Mouse (Mus musculus) liver, embryonic 15.5 days (tissue): ENCODE results near the gene Piwil1. TPM values are rescaled to one million over a fixed set of nuclear protein-coding genes. Genes with fewer than 3 reads are reported as not detected.

ENCODE experiments used
- ATAC-seq: fragments of 200-750 bp; cut with Nextera tagmentation; 2 replicates; pipeline ENCODE4 v1.8.0; 2017; ENCODE audit warnings: moderate number of reproducible peaks, mild to moderate bottlenecking, moderate library complexity; ENCODE audit not compliant: insufficient read depth
- H3K27ac ChIP-seq: fragments of 300-500 bp; sonication (generic); replicated peaks from 2 replicates; pipeline ENCODE4 v1.5.1; 2015; ENCODE audit warnings: mild to moderate bottlenecking, inconsistent platforms
- H3K27me3 ChIP-seq: fragments of 300-500 bp; sonication (generic); 2 replicates; pipeline ENCODE4 v1.6.1; 2015; ENCODE audit warnings: mild to moderate bottlenecking, inconsistent platforms
- H3K36me3 ChIP-seq: fragments of 300-500 bp; sonication (generic); replicated peaks from 2 replicates; pipeline ENCODE4 v1.6.1; 2015; ENCODE audit warnings: moderate library complexity, mild to moderate bottlenecking, inconsistent platforms
- H3K4me1 ChIP-seq: fragments of 300-500 bp; sonication (generic); replicated peaks from 2 replicates; pipeline ENCODE4 v1.6.1; 2015; ENCODE audit warnings: inconsistent platforms
- H3K4me2 ChIP-seq: fragments of 300-500 bp; sonication (generic); 2 replicates; pipeline ENCODE4 v1.6.1; 2015; ENCODE audit warnings: moderate library complexity, mild to moderate bottlenecking, inconsistent platforms
- H3K4me3 ChIP-seq: fragments of 300-500 bp; sonication (generic); replicated peaks from 2 replicates; pipeline ENCODE4 v1.5.1; 2015; ENCODE audit warnings: mild to moderate bottlenecking, inconsistent platforms
- H3K9ac ChIP-seq: fragments of 300-500 bp; sonication (generic); 2 replicates; pipeline ENCODE4 v1.6.1; 2015; ENCODE audit warnings: moderate library complexity, mild to moderate bottlenecking, inconsistent platforms
- H3K9me3 ChIP-seq: fragments of 300-500 bp; sonication (generic); replicated peaks from 2 replicates; pipeline ENCODE4 v1.6.1; 2016; ENCODE audit warnings: inconsistent platforms
- WGBS: fragments of 180-500 bp; shearing (Covaris S2); methylation state at CpG from one replicate; pipeline ENCODE4 v1.1.7; 2015; ENCODE audit warnings: mixed read lengths; ENCODE audit not compliant: insufficient replicate concordance; 5-methylcytosine and 5-hydroxymethylcytosine counted together
- polyA plus RNA-seq: library from polyadenylated mRNA; unstranded; fragments of >200 nt; fragmentation: Nextera tagmentation; extraction: Ambion mirVana; gene quantifications from 2 replicates; pipeline ENCODE4 v1.2.1, GENCODE M21; 2015

Piwil1 gene
- polyA plus RNA-seq, 1 experiment from 2014 or later: not detected

DNA sequence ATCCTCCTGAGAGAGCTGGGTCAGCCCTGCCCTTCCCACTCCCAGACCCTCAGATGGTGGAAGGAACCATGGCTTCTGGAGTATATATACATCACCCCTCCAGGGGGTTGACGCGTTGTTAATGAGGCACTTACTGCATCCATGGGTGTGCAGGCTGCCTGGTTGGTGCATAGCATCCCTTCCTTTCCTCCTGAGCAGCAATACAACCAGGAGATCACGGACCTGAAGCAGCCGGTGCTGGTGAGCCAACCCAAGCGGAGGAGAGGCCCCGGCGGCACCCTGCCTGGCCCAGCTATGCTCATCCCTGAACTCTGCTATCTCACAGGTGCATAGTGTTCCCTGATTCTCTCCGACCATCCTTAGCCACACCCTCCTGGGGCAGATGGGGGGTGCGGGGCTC, 42.9 kb downstream of the Piwil1 start:
- no peak for ATAC-seq
- H3K9me3 ChIP-seq: no peaks in the 10 kb centered on the region
- H3K9ac ChIP-seq: no peak overlapping the region
- H3K4me2 ChIP-seq: no peak overlapping the region
- H3K27ac ChIP-seq: no peak overlapping the region
- no peaks in the 10 kb centered on the region for H3K4me1 ChIP-seq
- no peaks in the 10 kb centered on the region for H3K36me3 ChIP-seq
- no peaks in the 10 kb centered on the region for H3K27me3 ChIP-seq
- no peak overlapping the region for H3K4me3 ChIP-seq
- WGBS: 53% methylated on average over 9 of the region's 9 CpGs

- no peak for ATAC-seq
- no peaks in the 10 kb centered on the region for H3K4me1 ChIP-seq
- 68% methylated on average over 8 of the region's 8 CpGs for WGBS
- no peaks in the 10 kb centered on the region for H3K27me3 ChIP-seq
- no peak overlapping the region for H3K9ac ChIP-seq
- no peak overlapping the region for H3K4me3 ChIP-seq
- H3K4me2 ChIP-seq: no peak overlapping the region
- no peaks in the 10 kb centered on the region for H3K36me3 ChIP-seq
- no peak overlapping the region for H3K27ac ChIP-seq
- H3K9me3 ChIP-seq: no peaks in the 10 kb centered on the region
Measured at GRCm38 (mm10) chr5:128746261-128746660, 43.9 kb downstream of the Piwil1 start.

DNA sequence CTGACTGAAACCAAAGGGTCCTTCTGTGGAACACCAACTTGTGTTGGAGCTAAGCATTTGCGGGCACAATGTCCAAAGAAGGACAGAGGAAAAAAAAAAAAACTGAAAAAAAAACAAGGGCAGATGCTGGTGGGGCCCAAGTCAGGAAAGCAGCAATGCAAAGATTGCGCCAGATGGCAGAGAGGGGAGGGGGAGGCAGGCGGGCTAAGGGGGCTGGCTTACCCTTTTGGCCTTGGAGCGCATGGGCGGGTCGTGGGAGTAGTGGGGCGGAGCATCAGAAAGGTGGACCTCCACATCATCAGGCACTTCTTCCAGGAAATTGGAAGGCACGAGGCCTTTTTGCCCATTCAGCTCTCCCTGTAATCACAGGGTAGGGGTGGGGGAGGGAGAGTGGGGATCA, 58.8 kb downstream of the Piwil1 start:
- Histone ChIP-seq H3K4me3 (no peak overlapping the region), H3K9ac (no peak overlapping the region), H3K4me2 (no peak overlapping the region), H3K9me3 (no peaks in the 10 kb centered on the region; the same call in 1 of the 2 replicates), H3K27ac (no peak overlapping the region), H3K36me3 (no peaks in the 10 kb centered on the region), H3K27me3 (no peaks in the 10 kb centered on the region), H3K4me1 (no peaks in the 10 kb centered on the region)
- ATAC-seq: no peak
- WGBS: 28% methylated on average over 8 of the region's 8 CpGs

GRCm38 (mm10) chr5:128769026-128769631, 66.8 kb downstream of the Piwil1 start:
- no peak overlapping the region for H3K27ac ChIP-seq
- no peak overlapping the region for H3K4me2 ChIP-seq
- H3K27me3 ChIP-seq: no peaks in the 10 kb centered on the region
- no peaks in the 10 kb centered on the region for H3K4me1 ChIP-seq
- H3K9ac ChIP-seq: no peak overlapping the region
- 15% methylated on average over 10 of the region's 10 CpGs for WGBS
- H3K36me3 ChIP-seq: no peaks in the 10 kb centered on the region
- ATAC-seq: no peak
- H3K9me3 ChIP-seq: no peaks in the 10 kb centered on the region
- no peak overlapping the region for H3K4me3 ChIP-seq

GRCm38 (mm10) chr5:128776386-128776785, 74.1 kb downstream of the Piwil1 start:
- no peak for ATAC-seq
- Histone ChIP-seq H3K9ac (no peak overlapping the region), H3K4me2 (no peak overlapping the region), H3K4me1 (no peaks in the 10 kb centered on the region), H3K4me3 (no peak overlapping the region), H3K27ac (no peak overlapping the region), H3K9me3 (no peaks in the 10 kb centered on the region), H3K27me3 (no peaks in the 10 kb centered on the region), H3K36me3 (no peaks in the 10 kb centered on the region)
- 48% methylated on average over 2 of the region's 2 CpGs for WGBS

DNA sequence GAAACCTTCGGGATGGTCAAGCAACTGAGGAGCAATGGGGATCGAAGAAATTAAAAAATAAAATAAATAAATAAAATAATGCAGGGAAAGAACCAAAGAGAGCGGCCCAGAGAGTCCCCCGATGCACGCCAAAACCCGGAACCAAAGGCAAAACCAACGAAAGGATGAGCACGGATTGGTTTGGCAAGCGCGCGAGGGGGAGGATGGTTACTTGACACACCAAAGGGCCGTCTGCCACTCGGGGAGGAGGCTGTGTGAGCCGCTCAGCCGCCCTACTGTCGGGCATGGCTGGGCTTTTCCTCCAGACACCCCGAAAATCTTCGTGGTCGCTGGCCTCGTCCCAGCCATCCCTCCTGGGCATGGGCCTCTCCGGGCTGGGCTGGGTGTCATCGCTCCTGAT, 79.3 kb downstream of the Piwil1 start:
- 54% methylated on average over 22 of the region's 22 CpGs for WGBS
- Histone ChIP-seq H3K9ac (no peak overlapping the region), H3K9me3 (0 out of 2 replicates have a peak, but pooled peaks cover 3% of the 10 kb centered on the region), H3K4me1 (no peaks in the 10 kb centered on the region), H3K27me3 (no peaks in the 10 kb centered on the region), H3K4me2 (no peak overlapping the region), H3K36me3 (no peaks in the 10 kb centered on the region), H3K4me3 (no peak overlapping the region), H3K27ac (no peak overlapping the region)
- no peak for ATAC-seq

- Histone ChIP-seq H3K9me3 (no peaks in the 10 kb centered on the region), H3K4me1 (no peaks in the 10 kb centered on the region), H3K36me3 (no peaks in the 10 kb centered on the region), H3K27me3 (no peaks in the 10 kb centered on the region), H3K4me3 (no peak overlapping the region), H3K9ac (no peak overlapping the region), H3K27ac (no peak overlapping the region), H3K4me2 (no peak overlapping the region)
- ATAC-seq: no peak
- WGBS: 65% methylated on average over 5 of the region's 5 CpGs
Measured at GRCm38 (mm10) chr5:128800592-128800991, 98.3 kb downstream of the Piwil1 start.

Other genes with a start within 250 kb of the Piwil1 start
- gene Fzd10, start 101.7 kb upstream of the Piwil1 start, polyA plus RNA-seq: not detected in 2 replicates